Mouse (Mus musculus) layer of hippocampus, adult 2 months (tissue): ENCODE measurements around the gene Cybb. TPM values are rescaled to one million over a fixed set of nuclear protein-coding genes. Genes with fewer than 3 reads are reported as not detected.

Source experiments
- DNase-seq, 2 experiments: peaks; one replicate each; pipeline ENCODE4 v3.0.0; 2022; ENCODE audit warnings: low spot score in 2 of 2
- H3K27ac ChIP-seq: fragments of 200-600 bp; 2 replicates; pipeline ENCODE4 v1.8.1; 2022
- H3K4me3 ChIP-seq: fragments of 200-600 bp; 2 replicates; pipeline ENCODE4 v1.8.1; 2022; ENCODE audit warnings: mild to moderate bottlenecking
- CTCF ChIP-seq: fragments of 200-600 bp; conservative IDR thresholded peaks from 2 replicates; pipeline ENCODE4 v1.8.1; 2022; ENCODE audit warnings: antibody characterized with exemption, mild to moderate bottlenecking, moderate library complexity
- total RNA-seq, 2 experiments: library from RNA; stranded (reverse); gene quantifications; 2 replicates each; pipeline ENCODE4 v1.2.3; 2021

Gene Cybb
- total RNA-seq, 2 experiments from 2014 or later: 0.47 to 0.59 TPM

- Histone ChIP-seq H3K27ac (no peak overlapping the region), H3K4me3 (no peak overlapping the region)
- TF ChIP-seq CTCF: no peak
- no peak for DNase-seq
These were observed 40.3 kb downstream of the Cybb start for GRCm38 (mm10) chrX:9447284-9447683.

- DNase-seq: no peak
- Histone ChIP-seq H3K4me3 (no peak overlapping the region), H3K27ac (no peak overlapping the region)
- peak; percentile 41 for TF ChIP-seq CTCF
These were observed 46.5 kb downstream of the Cybb start for GRCm38 (mm10) chrX:9441102-9441501.

GRCm38 (mm10) chrX:9440556-9440955 is 47.0 kb downstream of the Cybb start:
- no peak for TF ChIP-seq CTCF
- DNase-seq: no peak
- no peak overlapping the region for H3K27ac ChIP-seq
- H3K4me3 ChIP-seq: no peak overlapping the region

GRCm38 (mm10) chrX:9439257-9439656 is 48.3 kb downstream of the Cybb start:
- no peak for TF ChIP-seq CTCF
- H3K27ac ChIP-seq: no peak overlapping the region
- no peak for DNase-seq
- H3K4me3 ChIP-seq: no peak overlapping the region

GRCm38 (mm10) chrX:9413889-9414288 is 73.7 kb downstream of the Cybb start:
- peak; percentile 32 for TF ChIP-seq CTCF
- Histone ChIP-seq H3K4me3 (no peak overlapping the region), H3K27ac (no peak overlapping the region)
- DNase-seq: no peak

Other genes with a start within 250 kb of the Cybb start
- not detected for gene Gm14862, start 230.9 kb downstream of the Cybb start, total RNA-seq
- gene Xk, start 215.0 kb downstream of the Cybb start, total RNA-seq: 10 to 100 TPM; 13.7 to 17.0 TPM
- gene H2al1m, start 204.0 kb downstream of the Cybb start, total RNA-seq: not detected
- not detected for gene H2al1k, start 137.1 kb downstream of the Cybb start, total RNA-seq
- gene H2al1o, start 84.6 kb upstream of the Cybb start, total RNA-seq: not detected
- 100 to 1,000 TPM; 125 to 129 TPM for gene Dynlt3, start 175.2 kb upstream of the Cybb start, total RNA-seq